ENCODE assay signal across 10 mouse cellular contexts in genomic region chr8:107671471-107671870, GRCm38 (mm10).
DNase-seq lines count a peak whose midpoint lies in the region; ATAC-seq and TF ChIP-seq lines count a peak whose summit lies in the region.
"Had no signal": no experiment of that assay in that cellular context is flagged by ENCODE, and none has a peak within 500 bp of the region (broad histone marks: within the 10 kb centered on the region; RNA-seq: fewer than 3 reads in every experiment).

No protein-coding gene starts in this region.

- WGBS in forebrain, embryonic 11.5 days = 63% methylated on average over 8 of the region's 8 CpGs
- WGBS in forebrain, embryonic 10.5 days = 66% methylated on average over 8 of the region's 8 CpGs
- WGBS in forebrain, embryonic 12.5 days = 53% methylated on average over 8 of the region's 8 CpGs
- 27% methylated on average over 8 of the region's 8 CpGs for WGBS in limb, embryonic 14.5 days

- no peak for TF ChIP-seq CTCF in CH12.LX (conservative IDR thresholded peaks at IDR 0.05 in 1 of 2, IDR thresholded peaks at IDR 0.05 in 1 of 2; ENCODE audit: low read depth in 2 of 2, low read length in 2 of 2)

- no peak overlapping the region for H3K9ac ChIP-seq in forebrain, embryonic 11.5 days (ENCODE audit: low read length)
- no peak overlapping the region for H3K9ac ChIP-seq in CH12.LX (ENCODE audit: insufficient read depth, low read depth)
- no peak overlapping the region for H3K9ac ChIP-seq in forebrain, embryonic 12.5 days
- H3K9ac ChIP-seq in limb, embryonic 14.5 days (ENCODE audit: low read depth, low read length, severe bottlenecking) = no peak overlapping the region
- H3K9ac ChIP-seq: liver, embryonic 15.5 days; midbrain, embryonic 12.5 days had no signal

- H3K4me1 ChIP-seq in forebrain, embryonic 11.5 days (replicated peaks; ENCODE audit: control insufficient read depth, insufficient read depth, low read length) = no peaks in the 10 kb centered on the region
- 0 out of 2 replicates have a peak, but pooled peaks cover 4% of the 10 kb centered on the region for H3K4me1 ChIP-seq in forebrain, embryonic 10.5 days
- H3K4me1 ChIP-seq in CH12.LX (ENCODE audit: control insufficient read depth in 1 of 2, insufficient read depth in 2 of 2) = no peaks in the 10 kb centered on the region
- H3K4me1 ChIP-seq in forebrain, embryonic 12.5 days = peaks cover 3% of the 10 kb centered on the region; the same call in 1 of the 2 replicates
- H3K4me1 ChIP-seq in limb, embryonic 14.5 days (ENCODE audit: control insufficient read depth, insufficient read depth, low read length) = 0 out of 2 replicates have a peak, but pooled peaks cover 3% of the 10 kb centered on the region
- H3K4me1 ChIP-seq: liver, embryonic 15.5 days; midbrain, embryonic 12.5 days had no signal

- in situ Hi-C loops in CH12.LX (cut with MboI; ENCODE audit: low pct_ligation_motif_present, low pct_unique_long_range_greater_than_20kb, low sequenced_read_pairs) = no loop called here

- no peaks in the 10 kb centered on the region for H3K9me3 ChIP-seq in forebrain, embryonic 11.5 days (ENCODE audit: control insufficient read depth, low read length)
- H3K9me3 ChIP-seq in forebrain, embryonic 10.5 days = no peaks in the 10 kb centered on the region
- H3K9me3 ChIP-seq in CH12.LX (replicated peaks; ENCODE audit: low read length) = no peaks in the 10 kb centered on the region
- no peaks in the 10 kb centered on the region for H3K9me3 ChIP-seq in forebrain, embryonic 12.5 days
- H3K9me3 ChIP-seq in limb, embryonic 14.5 days (ENCODE audit: control insufficient read depth, low read length) = no peaks in the 10 kb centered on the region
- H3K9me3 ChIP-seq: liver, embryonic 15.5 days; midbrain, embryonic 12.5 days had no signal

- H3K36me3 ChIP-seq in forebrain, embryonic 11.5 days (ENCODE audit: control insufficient read depth, insufficient read depth, low read length) = no peaks in the 10 kb centered on the region
- H3K36me3 ChIP-seq in forebrain, embryonic 10.5 days (replicated peaks) = no peaks in the 10 kb centered on the region
- H3K36me3 ChIP-seq in CH12.LX (replicated peaks in 1 of 2; ENCODE audit: control insufficient read depth in 1 of 2, insufficient read depth in 1 of 2, low read length in 1 of 2) = no peaks in the 10 kb centered on the region
- H3K36me3 ChIP-seq in forebrain, embryonic 12.5 days (replicated peaks) = no peaks in the 10 kb centered on the region
- no peaks in the 10 kb centered on the region for H3K36me3 ChIP-seq in limb, embryonic 14.5 days (ENCODE audit: control insufficient read depth, insufficient read depth, low read length)
- H3K36me3 ChIP-seq: liver, embryonic 15.5 days; midbrain, embryonic 12.5 days had no signal

- TF ChIP-seq EP300 in CH12.LX (IDR thresholded peaks at IDR 0.05; ENCODE audit: low read length) = no peak

- H3K4me3 ChIP-seq in forebrain, embryonic 11.5 days (ENCODE audit: low read depth, low read length) = no peak overlapping the region
- H3K4me3 ChIP-seq in forebrain, embryonic 10.5 days = no peak overlapping the region
- H3K4me3 ChIP-seq in CH12.LX (replicated peaks in 1 of 3; ENCODE audit: low read depth in 2 of 3, low read length in 2 of 3, poor library complexity in 1 of 3) = no peak overlapping the region
- no peak overlapping the region for H3K4me3 ChIP-seq in forebrain, embryonic 12.5 days (replicated peaks)
- H3K4me3 ChIP-seq in limb, embryonic 14.5 days (replicated peaks; ENCODE audit: low read length) = no peak overlapping the region
- H3K4me3 ChIP-seq: liver, embryonic 15.5 days; midbrain, embryonic 12.5 days had no signal

- H3K27me3 ChIP-seq in forebrain, embryonic 11.5 days (ENCODE audit: control insufficient read depth, insufficient read depth, low read length) = no peaks in the 10 kb centered on the region
- no peaks in the 10 kb centered on the region for H3K27me3 ChIP-seq in forebrain, embryonic 10.5 days (ENCODE audit: poor library complexity, severe bottlenecking)
- H3K27me3 ChIP-seq in CH12.LX (replicated peaks) = no peaks in the 10 kb centered on the region
- no peaks in the 10 kb centered on the region for H3K27me3 ChIP-seq in forebrain, embryonic 12.5 days
- H3K27me3 ChIP-seq in limb, embryonic 14.5 days (ENCODE audit: control insufficient read depth, insufficient read depth, low read length) = no peaks in the 10 kb centered on the region
- H3K27me3 ChIP-seq: liver, embryonic 15.5 days; midbrain, embryonic 12.5 days had no signal

- dilution Hi-C loops in CH12.LX (cut with MboI; ENCODE audit: extremely low pct_ligation_motif_present, extremely low pct_unique_long_range_greater_than_20kb, low sequenced_read_pairs) = no loop called here

- H3K79me2 ChIP-seq in CH12.LX (replicated peaks; ENCODE audit: control insufficient read depth, extremely low read depth, insufficient read depth, poor library complexity, severe bottlenecking) = no peaks in the 10 kb centered on the region

- H3K4me2 ChIP-seq in forebrain, embryonic 11.5 days (ENCODE audit: low read depth, low read length, severe bottlenecking) = no peak overlapping the region
- H3K4me2 ChIP-seq in CH12.LX (ENCODE audit: insufficient read depth, low read depth, poor library complexity, severe bottlenecking) = peak overlapping the region; percentile 4; the same call in 1 of the 2 replicates
- no peak overlapping the region for H3K4me2 ChIP-seq in forebrain, embryonic 12.5 days
- H3K4me2 ChIP-seq in limb, embryonic 14.5 days (replicated peaks; ENCODE audit: low read depth, low read length, severe bottlenecking) = no peak overlapping the region
- H3K4me2 ChIP-seq: liver, embryonic 15.5 days; midbrain, embryonic 12.5 days had no signal

- TF ChIP-seq RAD21 in CH12.LX (IDR thresholded peaks at IDR 0.05; ENCODE audit: low read depth, low read length) = no peak

- H3K27ac ChIP-seq in forebrain, embryonic 11.5 days (ENCODE audit: low read depth, low read length) = no peak overlapping the region
- H3K27ac ChIP-seq in forebrain, embryonic 10.5 days = no peak overlapping the region
- no peak overlapping the region for H3K27ac ChIP-seq in CH12.LX (ENCODE audit: insufficient read depth, low read depth)
- no peak overlapping the region for H3K27ac ChIP-seq in forebrain, embryonic 12.5 days
- H3K27ac ChIP-seq in limb, embryonic 14.5 days (replicated peaks; ENCODE audit: low read depth, low read length) = no peak overlapping the region
- H3K27ac ChIP-seq: liver, embryonic 15.5 days; midbrain, embryonic 12.5 days had no signal

- peak; percentile 57 for DNase-seq in forebrain, embryonic 11.5 days (ENCODE audit: low spot score)
- DNase-seq in forebrain, embryonic 10.5 days (ENCODE audit: extremely low spot score, low spot score) = no peak
- DNase-seq in CH12.LX (ENCODE audit: extremely low read depth) = no peak
- peak; percentile 48 for DNase-seq in limb, embryonic 14.5 days (ENCODE audit: low spot score)
- DNase-seq in spleen, postnatal 14 days (ENCODE audit: low spot score in 2 of 2) = no peak
- DNase-seq in thymus, postnatal 25 days = no peak

- TF ChIP-seq POLR2A in CH12.LX (IDR thresholded peaks at IDR 0.05; ENCODE audit: low read depth, low read length) = no peak
- no peak for TF ChIP-seq POLR2A in limb, embryonic 14.5 days (IDR thresholded peaks at IDR 0.05; ENCODE audit: borderline replicate concordance, extremely low read depth, insufficient read depth, insufficient read length)

- no peak for ATAC-seq in forebrain, embryonic 11.5 days (replicated peaks; ENCODE audit: low FRiP score)
- peak; percentile 36; the same call in 1 of the 2 replicates for ATAC-seq in forebrain, embryonic 12.5 days (ENCODE audit: low FRiP score)
- no peak for ATAC-seq in limb, embryonic 14.5 days (ENCODE audit: low FRiP score, low read depth)
- ATAC-seq in monocyte, adult 5-6 weeks (replicated peaks; ENCODE audit: insufficient number of reproducible peaks, low FRiP score, low TSS enrichment, poor library complexity, severe bottlenecking) = no peak

TF ChIP-seq in CH12.LX, 34 proteins besides CTCF, POLR2A, EP300 and RAD21:
- TF ChIP-seq ELF1 (IDR thresholded peaks at IDR 0.05; ENCODE audit: low read depth, low read length) = no peak
- no peak for TF ChIP-seq USF1 (IDR thresholded peaks at IDR 0.05; ENCODE audit: low read depth, low read length)
- TF ChIP-seq SIN3A (IDR thresholded peaks at IDR 0.05; ENCODE audit: low read length) = no peak
- no peak for TF ChIP-seq MAFK (IDR thresholded peaks at IDR 0.05; ENCODE audit: insufficient replicate concordance, low read length)
- no peak for TF ChIP-seq MYC (IDR thresholded peaks at IDR 0.05; ENCODE audit: low read depth, low read length)

Comparison
In these comparisons a context has a peak if more than half of its experiments do, and no peak if none do; other contexts are left out.
1. DNase-seq: peak in forebrain, embryonic 11.5 days (single experiment) and limb, embryonic 14.5 days (single experiment); none in forebrain, embryonic 10.5 days (single experiment), CH12.LX (single experiment), spleen, postnatal 14 days (0 of 2) and thymus, postnatal 25 days (single experiment).